Mouse (Mus musculus): ENCODE measurements around the gene Cd2.

GRCm38 (mm10) chr3:101328617-101329016, 40.9 kb upstream of the Cd2 start:
- no peak for TF ChIP-seq CTCF (IDR thresholded peaks at IDR 0.05; ENCODE audit: low read depth, low read length)
- TF ChIP-seq POLR2A (IDR thresholded peaks at IDR 0.05; ENCODE audit: borderline replicate concordance, low read depth, low read length): no peak
